Mouse (Mus musculus) macrophage (primary cell): Measurements from ENCODE around the gene Gm49383. TPM values are rescaled to one million over a fixed set of nuclear protein-coding genes. Genes with fewer than 3 reads are reported as not detected.

Source experiments
- H3K27ac ChIP-seq: fragments of 350-480 bp; formaldehyde crosslinking; 2 replicates; pipeline ENCODE4 v1.9.0; 2021
- H3K36me3 ChIP-seq: fragments of 350-480 bp; formaldehyde crosslinking; 2 replicates; pipeline ENCODE4 v1.9.0; 2021; ENCODE audit errors: inconsistent target
- H3K4me3 ChIP-seq: fragments of 350-480 bp; formaldehyde crosslinking; 2 replicates; pipeline ENCODE4 v1.9.0; 2021; ENCODE audit errors: inconsistent target
- H3K79me2 ChIP-seq: fragments of 350-480 bp; formaldehyde crosslinking; 2 replicates; pipeline ENCODE4 v1.9.0; 2021; ENCODE audit errors: inconsistent target
- WGBS: methylation state at CpG from one replicate; pipeline ENCODE4 v1.1.7; 2026; ENCODE audit warnings: inconsistent platforms; ENCODE audit not compliant: missing documents; 5-methylcytosine and 5-hydroxymethylcytosine counted together
- polyA plus RNA-seq: library from polyadenylated mRNA; stranded (reverse); fragments of 250-400 nt; gene quantifications from 3 replicates; pipeline ENCODE4 v1.2.4, GENCODE M21; 2018; ENCODE audit warnings: inconsistent platforms
- total RNA-seq, 78 experiments: library from RNA; depleted of rRNA; stranded (reverse); fragments of 250-400 nt; gene quantifications; 1 replicate in 9 of 78; 2 replicates in 24 of 78; 3 replicates in 43 of 78; 4 replicates in 2 of 78; pipeline ENCODE4 v1.2.4; 2018; ENCODE audit warnings: inconsistent platforms in 56 of 78

Gm49383 gene
- 1 to 10 TPM in 8 of 26 experiments, under 1 TPM in 4, not detected in 14; 0.67 to 3.7 (median 1.2) TPM for total RNA-seq (2018; cell fraction: chromatin; rRNA removed)
- total RNA-seq (2018; cell fraction: cytosol; rRNA removed): 1 to 10 TPM; 1.0 to 5.9 (median 3.6) TPM
- total RNA-seq (2018; cell fraction: nucleus; rRNA removed): 1 to 10 TPM in 16 of 26 experiments, under 1 TPM in 3, not detected in 7; 0.75 to 3.1 (median 1.7) TPM
- polyA plus RNA-seq: 2.3 to 4.5 TPM (median 2.8 TPM) in 3 replicates

- Histone ChIP-seq H3K36me3 (no peaks in the 10 kb centered on the region), H3K27ac (peak within 1 kb of the TSS; percentile 43), H3K79me2 (peaks cover 44% of the 10 kb centered on the region), H3K4me3 (peak within 1 kb of the TSS; percentile 85)
- WGBS: under 1% methylated on average over 75 of the region's 75 CpGs
Measured at GRCm38 (mm10) chr12:69196444-69197377, at the start of gene Gm49383. Gene Gm49383 (minus strand): TSS chr12:69197104.

GRCm38 (mm10) chr12:69241771-69242431, 45.0 kb upstream of the Gm49383 start:
- WGBS: 0% methylated on average over 39 of the region's 64 CpGs

DNA sequence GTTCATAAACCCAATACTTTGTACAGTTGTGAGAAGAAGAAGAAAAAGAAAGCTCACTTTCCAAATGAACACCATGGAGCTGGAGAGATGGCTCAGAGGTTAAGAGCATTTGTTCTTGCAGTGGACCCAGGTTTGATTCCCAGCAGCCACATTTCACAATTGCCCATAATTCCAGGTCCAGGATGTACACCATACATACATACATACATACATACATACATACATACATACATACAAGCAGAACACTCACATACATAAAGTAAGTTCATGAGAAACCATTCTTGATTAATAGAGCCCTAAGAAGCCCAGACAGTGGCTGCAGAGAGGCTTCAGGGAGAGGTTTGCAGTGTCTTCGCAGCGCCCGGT, 44.5 kb upstream of the Gm49383 start:
- WGBS: 0% methylated on average over 3 of the region's 3 CpGs
- Histone ChIP-seq H3K79me2 (no peaks in the 10 kb centered on the region), H3K36me3 (no peaks in the 10 kb centered on the region), H3K27ac (no peak overlapping the region), H3K4me3 (peak overlapping the region; percentile 34)

More at GRCm38 (mm10) chr12:69241771-69242431, 45.0 kb upstream of the Gm49383 start:
- Histone ChIP-seq H3K79me2 (no peaks in the 10 kb centered on the region), H3K36me3 (no peaks in the 10 kb centered on the region), H3K27ac (0 out of 2 replicates have a peak overlapping the region, but pooled peaks have one; percentile 22), H3K4me3 (peak overlapping the region; percentile 53)

GRCm38 (mm10) chr12:69240876-69241275, 44.0 kb upstream of the Gm49383 start, which contains the start of gene Klhdc1:
Gene Klhdc1 (plus strand): TSS chr12:69241176.
- Histone ChIP-seq H3K36me3 (no peaks in the 10 kb centered on the region), H3K27ac (0 out of 2 replicates have a peak within 1 kb of the TSS, but pooled peaks have one; percentile 22), H3K4me3 (peak within 1 kb of the TSS; percentile 53), H3K79me2 (no peaks in the 10 kb centered on the region)
- WGBS: 54% methylated on average over 6 of the region's 6 CpGs

DNA sequence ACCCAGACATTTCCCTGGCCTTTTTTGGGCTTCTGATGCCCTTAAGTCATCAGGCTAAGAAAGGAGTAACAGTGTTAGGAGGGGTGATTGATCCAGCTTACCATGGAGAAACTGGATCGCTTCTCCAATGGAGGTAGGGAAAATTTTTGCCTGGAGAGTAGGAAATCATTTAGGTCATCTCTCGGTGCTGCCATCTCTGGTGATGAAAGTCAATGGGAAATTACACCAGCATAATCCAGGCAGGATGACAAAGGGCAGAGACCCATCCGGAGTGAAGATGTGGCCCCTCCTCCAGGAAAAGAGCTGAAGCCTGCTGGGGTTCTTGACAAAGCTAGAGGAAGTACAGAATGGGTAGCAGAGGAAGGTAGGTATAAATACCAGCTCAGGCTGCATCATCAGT, 41.4 kb upstream of the Gm49383 start:
- Histone ChIP-seq H3K36me3 (no peaks in the 10 kb centered on the region), H3K4me3 (no peak overlapping the region), H3K27ac (no peak overlapping the region), H3K79me2 (no peaks in the 10 kb centered on the region)
- whole genome bisulfite sequencing: 55% methylated on average over 3 of the region's 3 CpGs

- no peak overlapping the region for H3K4me3 ChIP-seq
- no peaks in the 10 kb centered on the region for H3K36me3 ChIP-seq
- 96% methylated on average over 6 of the region's 6 CpGs for WGBS
- no peak overlapping the region for H3K27ac ChIP-seq
- no peaks in the 10 kb centered on the region for H3K79me2 ChIP-seq
Measured at GRCm38 (mm10) chr12:69235782-69236181, 38.9 kb upstream of the Gm49383 start.

- WGBS: 64% methylated on average over 2 of the region's 2 CpGs
- H3K79me2 ChIP-seq: peaks cover 10% of the 10 kb centered on the region; the same call in 1 of the 2 replicates
- no peaks in the 10 kb centered on the region for H3K36me3 ChIP-seq
- H3K4me3 ChIP-seq: no peak overlapping the region
- no peak overlapping the region for H3K27ac ChIP-seq
Measured at GRCm38 (mm10) chr12:69229251-69229650, 32.3 kb upstream of the Gm49383 start.

GRCm38 (mm10) chr12:69227776-69228466, 31.0 kb upstream of the Gm49383 start, which contains the start of gene Pole2:
Gene Pole2 (minus strand): TSS chr12:69228195.
- peaks cover 10% of the 10 kb centered on the region; the same call in 1 of the 2 replicates for H3K79me2 ChIP-seq
- peak within 1 kb of the TSS; percentile 53 for H3K4me3 ChIP-seq
- peak within 1 kb of the TSS; percentile 45 for H3K27ac ChIP-seq
- H3K36me3 ChIP-seq: no peaks in the 10 kb centered on the region
- under 1% methylated on average over 37 of the region's 37 CpGs for WGBS

GRCm38 (mm10) chr12:69220613-69221277, 23.8 kb upstream of the Gm49383 start:
- Histone ChIP-seq H3K36me3 (no peaks in the 10 kb centered on the region), H3K79me2 (no peaks in the 10 kb centered on the region), H3K27ac (no peak overlapping the region), H3K4me3 (no peak overlapping the region)
- 94% methylated on average over 19 of the region's 19 CpGs for WGBS

GRCm38 (mm10) chr12:69216587-69216986, 19.7 kb upstream of the Gm49383 start:
- H3K36me3 ChIP-seq: no peaks in the 10 kb centered on the region
- no peak overlapping the region for H3K27ac ChIP-seq
- 89% methylated on average over 7 of the region's 7 CpGs for WGBS
- no peak overlapping the region for H3K4me3 ChIP-seq
- H3K79me2 ChIP-seq: no peaks in the 10 kb centered on the region

DNA sequence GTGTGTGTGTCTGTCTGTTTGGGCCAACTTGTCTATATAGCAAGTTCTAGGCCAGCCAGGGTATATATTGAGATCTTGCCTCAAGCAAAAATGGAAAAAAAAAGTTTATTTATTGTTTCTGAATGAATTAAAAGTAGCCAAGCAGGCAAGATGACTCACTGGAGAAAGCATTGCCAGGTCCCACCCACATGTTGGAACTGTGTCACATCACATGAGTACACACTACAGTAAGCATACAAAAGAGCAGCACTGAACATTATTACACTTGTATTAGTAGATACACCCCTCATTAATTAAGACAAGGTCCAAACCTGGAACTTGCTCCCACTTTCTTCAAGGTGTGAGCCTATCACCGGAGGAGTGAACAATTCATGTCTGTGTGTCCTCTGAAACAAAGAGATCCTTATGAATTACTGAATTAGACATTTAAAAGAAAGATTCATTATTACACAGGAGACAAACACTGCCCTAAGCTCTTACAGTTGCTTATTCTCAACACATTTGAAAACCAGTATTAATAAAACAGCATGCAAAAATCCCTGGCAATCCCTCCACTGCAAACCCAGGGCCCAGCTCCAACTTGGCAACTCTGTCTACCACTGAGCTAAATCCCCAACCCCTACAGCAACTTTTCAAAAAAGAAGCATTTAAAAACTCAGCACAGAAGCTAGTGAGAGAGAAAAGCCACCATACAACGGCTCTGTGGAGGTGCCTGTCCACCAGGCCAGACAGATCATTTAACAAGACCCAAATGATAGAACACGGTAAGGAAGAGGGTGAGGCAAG, 18.3 kb upstream of the Gm49383 start:
- WGBS: 80% methylated on average over 3 of the region's 3 CpGs
- H3K79me2 ChIP-seq: no peaks in the 10 kb centered on the region
- H3K4me3 ChIP-seq: no peak overlapping the region
- no peaks in the 10 kb centered on the region for H3K36me3 ChIP-seq
- H3K27ac ChIP-seq: no peak overlapping the region

GRCm38 (mm10) chr12:69214393-69214792, 17.5 kb upstream of the Gm49383 start:
- Histone ChIP-seq H3K36me3 (no peaks in the 10 kb centered on the region), H3K4me3 (no peak overlapping the region), H3K27ac (no peak overlapping the region), H3K79me2 (no peaks in the 10 kb centered on the region)
- WGBS: 39% methylated on average over 7 of the region's 7 CpGs

- WGBS: 97% methylated on average over 9 of the region's 13 CpGs
- Histone ChIP-seq H3K36me3 (no peaks in the 10 kb centered on the region), H3K27ac (no peak overlapping the region)
Measured at GRCm38 (mm10) chr12:69213186-69213777, 16.4 kb upstream of the Gm49383 start.

More at GRCm38 (mm10) chr12:69213186-69213777, 16.4 kb upstream of the Gm49383 start:
- H3K4me3 ChIP-seq: no peak overlapping the region
- no peaks in the 10 kb centered on the region for H3K79me2 ChIP-seq
